Mouse (Mus musculus): ENCODE data around the gene Tspoap1. TPM values are rescaled to one million over a fixed set of nuclear protein-coding genes. Genes with fewer than 3 reads are reported as not detected.

Gene Tspoap1
- polyA plus RNA-seq, 1 experiment from 2014 or later, result 4.4 TPM

DNA sequence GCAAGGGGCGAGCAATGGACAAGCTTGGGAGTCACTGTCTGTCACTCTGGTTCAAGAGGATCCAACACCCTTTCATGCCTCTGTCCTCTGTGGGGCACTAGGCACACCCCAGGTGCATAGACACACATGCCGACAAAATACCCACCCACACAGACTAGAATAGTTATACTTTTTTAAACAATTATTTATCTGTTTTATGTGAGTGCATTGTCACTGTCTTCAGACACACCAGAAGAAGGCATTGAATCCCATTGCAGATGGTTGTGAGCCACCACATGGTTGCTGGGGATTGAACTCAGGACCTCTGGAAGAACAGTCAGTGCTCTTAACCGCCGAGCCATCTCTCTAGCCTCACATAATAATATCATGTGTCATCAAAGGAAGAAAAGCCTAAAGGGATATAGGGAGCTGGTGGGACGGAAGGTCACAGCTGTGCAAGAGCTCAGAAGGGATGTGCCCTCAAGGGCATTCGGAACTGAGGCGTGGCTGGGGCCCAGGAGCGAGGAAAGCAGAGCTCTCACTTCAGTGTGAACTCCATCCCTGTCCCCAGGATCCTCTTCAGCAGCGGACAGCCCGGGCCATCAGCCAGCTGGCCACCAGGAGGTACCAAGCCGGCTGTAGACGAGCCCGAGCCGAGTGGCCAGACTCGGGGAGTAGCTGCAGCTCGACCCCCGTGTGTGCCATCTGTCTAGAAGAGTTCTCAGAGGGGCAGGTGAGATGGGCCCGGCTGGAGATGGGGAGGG lies 31.3 kb upstream of the Tspoap1 start:
- Histone ChIP-seq H3K4me1 (peaks cover 22% of the 10 kb centered on the region), H3K4me2 (no peak overlapping the region), H3K4me3 (replicated peaks) (no peak overlapping the region), H3K27ac (no peak overlapping the region), H3K9ac (no peak overlapping the region), H3K27me3 (no peaks in the 10 kb centered on the region), H3K36me3 (no peaks in the 10 kb centered on the region), H3K9me3 (replicated peaks) (no peaks in the 10 kb centered on the region)
- 36% methylated on average over 18 of the region's 18 CpGs for WGBS
- no peak for ATAC-seq (replicated peaks; ENCODE audit: low FRiP score)

DNA sequence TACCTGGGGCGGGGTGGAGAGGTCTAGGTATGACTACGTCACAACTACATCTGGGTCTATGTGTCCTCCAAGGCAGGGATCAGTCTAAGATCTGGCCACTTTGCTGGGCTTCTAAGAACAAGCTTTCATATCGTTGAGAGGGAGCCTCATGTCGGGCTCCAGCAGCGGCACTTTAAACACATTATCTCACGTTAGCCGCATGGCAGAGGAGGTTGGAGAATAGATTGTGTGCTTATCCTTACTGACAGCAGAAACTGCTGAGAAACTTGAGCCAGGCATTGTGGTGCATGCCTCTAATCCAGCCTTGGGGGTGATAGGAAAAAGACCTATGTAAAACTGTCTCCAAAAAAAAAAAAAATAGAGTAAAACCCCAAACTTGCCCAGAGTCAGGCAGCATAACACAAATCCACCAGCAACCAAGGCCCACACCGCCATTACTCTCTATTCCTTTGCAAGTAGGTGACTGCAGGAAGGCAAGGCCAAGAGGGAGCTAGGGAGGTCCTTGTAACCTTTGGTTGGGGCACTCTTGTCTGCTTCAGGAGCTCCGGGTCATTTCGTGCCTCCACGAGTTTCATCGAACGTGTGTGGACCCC lies 30.7 kb upstream of the Tspoap1 start:
- Histone ChIP-seq H3K4me3 (replicated peaks) (no peak overlapping the region), H3K36me3 (no peaks in the 10 kb centered on the region), H3K4me2 (no peak overlapping the region), H3K9me3 (replicated peaks) (no peaks in the 10 kb centered on the region), H3K9ac (no peak overlapping the region), H3K27ac (no peak overlapping the region), H3K4me1 (peaks cover 25% of the 10 kb centered on the region), H3K27me3 (no peaks in the 10 kb centered on the region)
- ATAC-seq (replicated peaks; ENCODE audit: low FRiP score), result no peak
- 74% methylated on average over 13 of the region's 13 CpGs for WGBS

- Histone ChIP-seq H3K4me2 (no peak overlapping the region), H3K9ac (no peak overlapping the region), H3K36me3 (no peaks in the 10 kb centered on the region), H3K27ac (no peak overlapping the region), H3K9me3 (replicated peaks) (no peaks in the 10 kb centered on the region), H3K4me1 (peaks cover 15% of the 10 kb centered on the region), H3K27me3 (no peaks in the 10 kb centered on the region), H3K4me3 (replicated peaks) (no peak overlapping the region)
- WGBS, result 80% methylated on average over 10 of the region's 10 CpGs
- ATAC-seq (replicated peaks; ENCODE audit: low FRiP score), result no peak
Measured at GRCm38 (mm10) chr11:87730652-87731310, 29.6 kb upstream of the Tspoap1 start.

- ATAC-seq (replicated peaks; ENCODE audit: low FRiP score), result no peak
- Histone ChIP-seq H3K36me3 (peaks cover 4% of the 10 kb centered on the region), H3K9me3 (replicated peaks) (no peaks in the 10 kb centered on the region), H3K27ac (no peak overlapping the region), H3K4me1 (peaks cover 19% of the 10 kb centered on the region), H3K9ac (peak overlapping the region; percentile 19; the same call in 1 of the 2 replicates), H3K4me3 (replicated peaks) (peak overlapping the region; percentile 13; the same call in 1 of the 2 replicates), H3K27me3 (no peaks in the 10 kb centered on the region), H3K4me2 (peak overlapping the region; percentile 47)
- 68% methylated on average over 5 of the region's 5 CpGs for WGBS
Measured at GRCm38 (mm10) chr11:87734346-87734745, 26.0 kb upstream of the Tspoap1 start.

- H3K4me3 ChIP-seq (replicated peaks), result no peak overlapping the region
- H3K36me3 ChIP-seq, result peaks cover 17% of the 10 kb centered on the region
- no peak overlapping the region for H3K4me2 ChIP-seq
- no peaks in the 10 kb centered on the region for H3K9me3 ChIP-seq (replicated peaks)
- no peaks in the 10 kb centered on the region for H3K27me3 ChIP-seq
- H3K27ac ChIP-seq, result no peak overlapping the region; the same call in 1 of the 2 replicates
- ATAC-seq (replicated peaks; ENCODE audit: low FRiP score), result no peak
- peaks cover 19% of the 10 kb centered on the region for H3K4me1 ChIP-seq
- no peak overlapping the region for H3K9ac ChIP-seq
- 85% methylated on average over 6 of the region's 6 CpGs for WGBS
Measured at GRCm38 (mm10) chr11:87735691-87736090, 24.6 kb upstream of the Tspoap1 start.

DNA sequence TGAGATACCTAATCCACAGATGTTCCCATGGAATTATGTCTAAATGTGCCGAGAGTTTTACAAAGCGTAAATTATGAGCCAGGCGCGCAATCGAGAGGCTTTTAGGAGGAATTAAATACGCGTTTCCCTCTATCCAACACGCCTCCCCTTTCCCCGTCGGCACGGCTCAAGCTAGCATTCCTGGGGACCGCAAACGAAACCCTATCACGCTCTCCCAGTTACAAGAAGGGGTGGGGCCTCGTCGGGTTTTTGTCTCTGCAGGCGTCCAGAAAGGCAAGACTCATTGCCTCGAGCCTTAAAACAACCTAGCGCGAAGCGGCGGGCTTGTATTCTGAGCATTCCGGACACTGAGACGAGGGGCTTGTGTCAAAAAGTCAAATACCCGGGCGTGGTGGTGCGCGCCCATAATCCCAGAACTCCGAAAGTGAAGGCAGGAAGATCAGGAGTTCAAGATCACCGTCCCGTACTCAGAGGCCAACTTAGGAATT lies 23.6 kb upstream of the Tspoap1 start:
- H3K27me3 ChIP-seq, result no peaks in the 10 kb centered on the region
- H3K27ac ChIP-seq, result peak overlapping the region; percentile 85
- H3K4me3 ChIP-seq (replicated peaks), result peak overlapping the region; percentile 70
- 1% methylated on average over 31 of the region's 31 CpGs for WGBS
- H3K9ac ChIP-seq, result peak overlapping the region; percentile 51
- H3K4me1 ChIP-seq, result peaks cover 19% of the 10 kb centered on the region
- peak; percentile 83 for ATAC-seq (replicated peaks; ENCODE audit: low FRiP score)
- H3K9me3 ChIP-seq (replicated peaks), result no peaks in the 10 kb centered on the region
- H3K4me2 ChIP-seq, result peak overlapping the region; percentile 93
- H3K36me3 ChIP-seq, result peaks cover 27% of the 10 kb centered on the region

DNA sequence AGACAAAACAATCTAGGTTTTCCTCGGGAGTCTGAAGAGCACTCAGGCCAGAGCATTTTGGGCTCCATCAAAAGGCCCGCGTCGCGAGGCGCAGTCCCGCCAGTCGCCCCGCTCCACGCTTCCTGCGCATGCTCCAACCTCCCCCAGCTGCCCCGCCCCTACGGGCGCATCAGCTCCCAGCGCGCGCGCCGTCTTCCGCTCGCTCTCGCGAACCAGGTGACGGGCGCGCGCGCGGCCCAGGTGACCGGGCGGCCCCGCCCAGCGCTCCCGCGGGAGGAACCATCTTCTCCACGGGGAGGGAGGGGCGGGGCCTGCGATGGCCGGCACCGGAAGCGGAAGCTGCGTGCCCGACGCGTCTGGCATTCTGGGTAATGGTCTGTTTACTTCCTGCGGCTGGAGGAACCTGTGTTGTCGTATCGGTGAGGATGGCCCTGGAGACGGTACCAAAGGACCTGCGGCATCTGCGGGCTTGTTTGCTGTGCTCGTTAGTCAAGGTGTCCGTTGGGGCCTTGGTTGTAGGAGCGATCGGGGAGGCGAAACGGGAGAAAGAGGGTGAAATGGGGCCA lies 23.1 kb upstream of the Tspoap1 start, which contains the start of gene Supt4a:
TSS of gene Supt4a (plus strand) at position 378 of the 566 bp plus-strand sequence.
- H3K4me2 ChIP-seq, result peak within 1 kb of the TSS; percentile 93
- WGBS, result under 1% methylated on average over 57 of the region's 57 CpGs
- peak within 1 kb of the TSS; percentile 85 for H3K27ac ChIP-seq
- no peaks in the 10 kb centered on the region for H3K27me3 ChIP-seq
- H3K9ac ChIP-seq, result peak within 1 kb of the TSS; percentile 70
- peak within 1 kb of the TSS; percentile 70 for H3K4me3 ChIP-seq (replicated peaks)
- no peaks in the 10 kb centered on the region for H3K9me3 ChIP-seq (replicated peaks)
- peaks cover 19% of the 10 kb centered on the region for H3K4me1 ChIP-seq
- H3K36me3 ChIP-seq, result peaks cover 33% of the 10 kb centered on the region
- ATAC-seq (replicated peaks; ENCODE audit: low FRiP score), result peak; percentile 94

GRCm38 (mm10) chr11:87743691-87744090 lies 16.6 kb upstream of the Tspoap1 start:
- 90% methylated on average over 3 of the region's 3 CpGs for WGBS

GRCm38 (mm10) chr11:87744964-87745363 lies 15.4 kb upstream of the Tspoap1 start:
- no peak overlapping the region for H3K4me2 ChIP-seq
- no peaks in the 10 kb centered on the region for H3K9me3 ChIP-seq (replicated peaks)
- no peak overlapping the region for H3K4me3 ChIP-seq (replicated peaks)
- H3K27me3 ChIP-seq, result no peaks in the 10 kb centered on the region
- peaks cover 53% of the 10 kb centered on the region for H3K36me3 ChIP-seq
- no peak overlapping the region for H3K9ac ChIP-seq
- H3K27ac ChIP-seq, result no peak overlapping the region
- no peak for ATAC-seq (replicated peaks; ENCODE audit: low FRiP score)
- 87% methylated on average over 4 of the region's 4 CpGs for WGBS
- peaks cover 16% of the 10 kb centered on the region for H3K4me1 ChIP-seq

More at GRCm38 (mm10) chr11:87743691-87744090, 16.6 kb upstream of the Tspoap1 start:
- no peak overlapping the region for H3K9ac ChIP-seq
- no peak overlapping the region for H3K4me2 ChIP-seq
- peaks cover 63% of the 10 kb centered on the region for H3K36me3 ChIP-seq
- ATAC-seq (replicated peaks; ENCODE audit: low FRiP score), result no peak
- H3K27me3 ChIP-seq, result no peaks in the 10 kb centered on the region
- no peaks in the 10 kb centered on the region for H3K9me3 ChIP-seq (replicated peaks)
- peaks cover 6% of the 10 kb centered on the region for H3K4me1 ChIP-seq
- H3K4me3 ChIP-seq (replicated peaks), result no peak overlapping the region
- no peak overlapping the region for H3K27ac ChIP-seq

- no peak for ATAC-seq (replicated peaks; ENCODE audit: low FRiP score)
- no peak overlapping the region for H3K27ac ChIP-seq
- H3K27me3 ChIP-seq, result no peaks in the 10 kb centered on the region
- H3K4me1 ChIP-seq, result peaks cover 16% of the 10 kb centered on the region
- peaks cover 44% of the 10 kb centered on the region for H3K36me3 ChIP-seq
- no peaks in the 10 kb centered on the region for H3K9me3 ChIP-seq (replicated peaks)
- H3K4me3 ChIP-seq (replicated peaks), result no peak overlapping the region
- 78% methylated on average over 9 of the region's 9 CpGs for WGBS
- no peak overlapping the region for H3K9ac ChIP-seq
- no peak overlapping the region for H3K4me2 ChIP-seq
Measured at GRCm38 (mm10) chr11:87745632-87746555, 14.4 kb upstream of the Tspoap1 start.

DNA sequence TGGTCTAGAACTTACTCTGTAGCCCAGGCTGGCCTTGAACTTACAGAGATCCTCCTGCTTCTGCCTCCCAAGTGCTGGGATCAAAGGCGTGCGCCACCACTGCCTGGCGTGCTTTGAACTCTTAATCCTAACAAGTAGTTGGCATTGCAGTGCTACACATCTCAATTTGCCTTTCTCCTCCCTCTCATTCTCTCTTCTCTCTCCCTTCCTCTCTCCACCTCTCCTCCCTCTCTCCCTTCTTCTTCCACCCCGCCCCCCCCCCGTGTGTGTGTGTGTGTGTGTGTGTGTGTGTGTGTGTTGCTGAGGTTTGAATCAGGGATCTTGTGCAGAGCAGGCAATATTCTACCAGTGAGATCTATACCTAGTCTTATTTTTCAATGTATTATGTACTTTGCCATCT lies 13.0 kb upstream of the Tspoap1 start:
- WGBS, result 95% methylated on average over 4 of the region's 5 CpGs
- H3K27me3 ChIP-seq, result no peaks in the 10 kb centered on the region
- peaks cover 30% of the 10 kb centered on the region for H3K36me3 ChIP-seq
- no peaks in the 10 kb centered on the region for H3K9me3 ChIP-seq (replicated peaks)
- H3K4me1 ChIP-seq, result peaks cover 16% of the 10 kb centered on the region
- no peak for ATAC-seq (replicated peaks; ENCODE audit: low FRiP score)
- no peak overlapping the region for H3K4me3 ChIP-seq (replicated peaks)
- H3K9ac ChIP-seq, result no peak overlapping the region
- no peak overlapping the region for H3K27ac ChIP-seq
- H3K4me2 ChIP-seq, result no peak overlapping the region

Measured in kidney, embryonic 15.5 days (tissue).